Mouse (Mus musculus) heart, embryonic 15.5 days (tissue): ENCODE results near the gene Anapc15-ps. TPM values are rescaled to one million over a fixed set of nuclear protein-coding genes. Genes with fewer than 3 reads are reported as not detected.

ENCODE experiments used
- ATAC-seq: fragments of 200-750 bp; cut with Nextera tagmentation; replicated peaks from 2 replicates; pipeline ENCODE4 v1.8.0; 2017; ENCODE audit warnings: low read depth, moderate TSS enrichment; ENCODE audit not compliant: insufficient number of reproducible peaks, insufficient read depth, low FRiP score
- H3K27ac ChIP-seq: fragments of 300-500 bp; sonication (generic); 2 replicates; pipeline ENCODE4 v1.5.1; 2015; ENCODE audit warnings: mild to moderate bottlenecking, inconsistent platforms
- H3K27me3 ChIP-seq: fragments of 300-500 bp; sonication (generic); 2 replicates; pipeline ENCODE4 v1.6.1; 2015; ENCODE audit warnings: inconsistent platforms
- H3K36me3 ChIP-seq: fragments of 300-500 bp; sonication (generic); 2 replicates; pipeline ENCODE4 v1.6.1; 2015; ENCODE audit warnings: mild to moderate bottlenecking, inconsistent platforms
- H3K4me1 ChIP-seq: fragments of 300-500 bp; sonication (generic); replicated peaks from 2 replicates; pipeline ENCODE4 v1.6.1; 2015; ENCODE audit warnings: inconsistent platforms
- H3K4me2 ChIP-seq: fragments of 300-500 bp; sonication (generic); 2 replicates; pipeline ENCODE4 v1.6.1; 2015; ENCODE audit warnings: inconsistent platforms, mild to moderate bottlenecking, moderate library complexity
- H3K4me3 ChIP-seq: fragments of 300-500 bp; sonication (generic); 2 replicates; pipeline ENCODE4 v1.5.1; 2015; ENCODE audit warnings: mild to moderate bottlenecking, inconsistent platforms
- H3K9ac ChIP-seq: fragments of 300-500 bp; sonication (generic); 2 replicates; pipeline ENCODE4 v1.6.1; 2015; ENCODE audit warnings: mild to moderate bottlenecking, inconsistent platforms
- H3K9me3 ChIP-seq: fragments of 300-500 bp; sonication (generic); replicated peaks from 2 replicates; pipeline ENCODE4 v1.6.1; 2016; ENCODE audit warnings: inconsistent platforms
- WGBS: fragments of 180-500 bp; shearing (Covaris S2); methylation state at CpG from one replicate; pipeline ENCODE4 v1.1.7; 2015; ENCODE audit warnings: mixed read lengths; 5-methylcytosine and 5-hydroxymethylcytosine counted together
- polyA plus RNA-seq: library from polyadenylated mRNA; unstranded; fragments of >200 nt; fragmentation: Nextera tagmentation; extraction: Ambion mirVana; gene quantifications from 2 replicates; pipeline ENCODE4 v1.2.1, GENCODE M21; 2015

Anapc15-ps gene
- polyA plus RNA-seq, 1 experiment from 2014 or later = not detected

GRCm38 (mm10) chr10:95680153-95681057, 7.2 kb upstream of the Anapc15-ps start:
- peak overlapping the region; percentile 21 for H3K4me3 ChIP-seq
- no peaks in the 10 kb centered on the region for H3K27me3 ChIP-seq
- H3K27ac ChIP-seq = peak overlapping the region; percentile 46; the same call in 1 of the 2 replicates
- no peak overlapping the region for H3K9ac ChIP-seq
- H3K9me3 ChIP-seq = no peaks in the 10 kb centered on the region
- peaks cover 23% of the 10 kb centered on the region for H3K4me1 ChIP-seq
- H3K36me3 ChIP-seq = no peaks in the 10 kb centered on the region
- peak overlapping the region; percentile 44 for H3K4me2 ChIP-seq
- ATAC-seq = no peak
- 45% methylated on average over 28 of the region's 28 CpGs for WGBS

GRCm38 (mm10) chr10:95679131-95679530, 5.9 kb upstream of the Anapc15-ps start:
- no peak overlapping the region for H3K27ac ChIP-seq
- no peak overlapping the region for H3K9ac ChIP-seq
- WGBS = 79% methylated on average over 5 of the region's 5 CpGs
- peaks cover 23% of the 10 kb centered on the region for H3K4me1 ChIP-seq
- no peaks in the 10 kb centered on the region for H3K27me3 ChIP-seq
- no peak overlapping the region for H3K4me2 ChIP-seq
- no peak overlapping the region for H3K4me3 ChIP-seq
- ATAC-seq = no peak
- no peaks in the 10 kb centered on the region for H3K9me3 ChIP-seq
- H3K36me3 ChIP-seq = no peaks in the 10 kb centered on the region

- no peak for ATAC-seq
- Histone ChIP-seq H3K27ac (peak overlapping the region; percentile 47; the same call in 1 of the 2 replicates), H3K4me2 (no peak overlapping the region), H3K9me3 (no peaks in the 10 kb centered on the region), H3K9ac (no peak overlapping the region), H3K4me3 (no peak overlapping the region), H3K27me3 (no peaks in the 10 kb centered on the region), H3K4me1 (peaks cover 23% of the 10 kb centered on the region), H3K36me3 (no peaks in the 10 kb centered on the region)
- 82% methylated on average over 2 of the region's 2 CpGs for WGBS
Measured at GRCm38 (mm10) chr10:95678661-95679060, 5.4 kb upstream of the Anapc15-ps start.

- Histone ChIP-seq H3K36me3 (no peaks in the 10 kb centered on the region), H3K27ac (peak overlapping the region; percentile 76), H3K4me3 (peak overlapping the region; percentile 39; the same call in 1 of the 2 replicates), H3K9me3 (no peaks in the 10 kb centered on the region), H3K4me1 (peaks cover 23% of the 10 kb centered on the region), H3K4me2 (peak overlapping the region; percentile 60), H3K27me3 (no peaks in the 10 kb centered on the region), H3K9ac (no peak overlapping the region)
- ATAC-seq = no peak
- 57% methylated on average over 7 of the region's 7 CpGs for WGBS
Measured at GRCm38 (mm10) chr10:95678241-95678640, 5.0 kb upstream of the Anapc15-ps start.

GRCm38 (mm10) chr10:95677356-95678109, 4.3 kb upstream of the Anapc15-ps start:
- Histone ChIP-seq H3K4me1 (peaks cover 23% of the 10 kb centered on the region), H3K9ac (no peak overlapping the region), H3K27ac (peak overlapping the region; percentile 76), H3K36me3 (no peaks in the 10 kb centered on the region), H3K4me2 (peak overlapping the region; percentile 60), H3K4me3 (peak overlapping the region; percentile 39), H3K27me3 (no peaks in the 10 kb centered on the region), H3K9me3 (no peaks in the 10 kb centered on the region)
- 31% methylated on average over 22 of the region's 22 CpGs for WGBS
- ATAC-seq = peak; percentile 59

- Histone ChIP-seq H3K4me3 (no peak overlapping the region), H3K9ac (no peak overlapping the region)
Measured at GRCm38 (mm10) chr10:95676991-95677355, 3.7 kb upstream of the Anapc15-ps start.

GRCm38 (mm10) chr10:95676387-95676786, 3.1 kb upstream of the Anapc15-ps start:
- H3K27ac ChIP-seq = no peak overlapping the region
- 94% methylated on average over 2 of the region's 2 CpGs for WGBS
- ATAC-seq = no peak
- no peaks in the 10 kb centered on the region for H3K27me3 ChIP-seq
- H3K9me3 ChIP-seq = no peaks in the 10 kb centered on the region
- no peak overlapping the region for H3K4me3 ChIP-seq
- H3K9ac ChIP-seq = no peak overlapping the region
- H3K4me2 ChIP-seq = no peak overlapping the region
- no peaks in the 10 kb centered on the region for H3K36me3 ChIP-seq
- peaks cover 23% of the 10 kb centered on the region for H3K4me1 ChIP-seq

More at GRCm38 (mm10) chr10:95676991-95677355, 3.7 kb upstream of the Anapc15-ps start:
- Histone ChIP-seq H3K27ac (peak overlapping the region; percentile 76), H3K4me1 (peaks cover 23% of the 10 kb centered on the region), H3K36me3 (no peaks in the 10 kb centered on the region), H3K4me2 (peak overlapping the region; percentile 60), H3K27me3 (no peaks in the 10 kb centered on the region), H3K9me3 (no peaks in the 10 kb centered on the region)
- ATAC-seq = no peak
- 45% methylated on average over 5 of the region's 5 CpGs for WGBS

- ATAC-seq = no peak
- Histone ChIP-seq H3K4me2 (no peak overlapping the region), H3K9me3 (no peaks in the 10 kb centered on the region), H3K27me3 (no peaks in the 10 kb centered on the region), H3K9ac (no peak overlapping the region), H3K36me3 (no peaks in the 10 kb centered on the region), H3K4me1 (no peaks in the 10 kb centered on the region), H3K27ac (0 out of 2 replicates have a peak overlapping the region, but pooled peaks have one; percentile 7), H3K4me3 (no peak overlapping the region)
- 81% methylated on average over 21 of the region's 21 CpGs for WGBS
Measured at GRCm38 (mm10) chr10:95670781-95671780, 2.2 kb downstream of the Anapc15-ps start.

GRCm38 (mm10) chr10:95669872-95670271, 3.4 kb downstream of the Anapc15-ps start:
- WGBS = 83% methylated on average over 4 of the region's 4 CpGs
- Histone ChIP-seq H3K36me3 (no peaks in the 10 kb centered on the region), H3K4me1 (no peaks in the 10 kb centered on the region), H3K4me3 (no peak overlapping the region), H3K27ac (no peak overlapping the region), H3K4me2 (no peak overlapping the region), H3K9ac (no peak overlapping the region), H3K27me3 (no peaks in the 10 kb centered on the region), H3K9me3 (no peaks in the 10 kb centered on the region)
- no peak for ATAC-seq

GRCm38 (mm10) chr10:95669034-95669433, 4.2 kb downstream of the Anapc15-ps start:
- Histone ChIP-seq H3K4me1 (no peaks in the 10 kb centered on the region), H3K4me2 (no peak overlapping the region), H3K9ac (no peak overlapping the region), H3K36me3 (no peaks in the 10 kb centered on the region), H3K27ac (no peak overlapping the region), H3K27me3 (no peaks in the 10 kb centered on the region), H3K4me3 (no peak overlapping the region), H3K9me3 (no peaks in the 10 kb centered on the region)
- ATAC-seq = no peak
- 83% methylated on average over 3 of the region's 3 CpGs for WGBS
